Mouse (Mus musculus) midbrain, embryonic 12.5 days (tissue): ENCODE data around the gene Usf1. TPM values are rescaled to one million over a fixed set of nuclear protein-coding genes. Genes with fewer than 3 reads are reported as not detected.

Experiments
- ATAC-seq: fragments of 200-750 bp; cut with Nextera tagmentation; 2 replicates; pipeline ENCODE4 v1.8.0; 2017; ENCODE audit warnings: low read depth, moderate TSS enrichment, moderate library complexity; ENCODE audit not compliant: low FRiP score
- H3K27ac ChIP-seq: fragments of 300-500 bp; sonication (generic); replicated peaks from 2 replicates; pipeline ENCODE4 v1.5.1; 2016; ENCODE audit warnings: mild to moderate bottlenecking
- H3K27me3 ChIP-seq: fragments of 300-500 bp; sonication (generic); 2 replicates; pipeline ENCODE4 v1.6.1; 2016; ENCODE audit warnings: mild to moderate bottlenecking
- H3K36me3 ChIP-seq: fragments of 300-500 bp; sonication (generic); 2 replicates; pipeline ENCODE4 v1.6.1; 2016
- H3K4me1 ChIP-seq: fragments of 300-500 bp; sonication (generic); 2 replicates; pipeline ENCODE4 v1.6.1; 2016
- H3K4me2 ChIP-seq: fragments of 300-500 bp; sonication (generic); replicated peaks from 2 replicates; pipeline ENCODE4 v1.6.1; 2016; ENCODE audit warnings: mild to moderate bottlenecking, moderate library complexity
- H3K4me3 ChIP-seq: fragments of 300-500 bp; sonication (generic); 2 replicates; pipeline ENCODE4 v1.5.1; 2016; ENCODE audit warnings: mild to moderate bottlenecking
- H3K9ac ChIP-seq: fragments of 300-500 bp; sonication (generic); replicated peaks from 2 replicates; pipeline ENCODE4 v1.6.1; 2016; ENCODE audit warnings: mild to moderate bottlenecking, moderate library complexity
- H3K9me3 ChIP-seq: fragments of 300-500 bp; sonication (generic); 2 replicates; pipeline ENCODE4 v1.6.1; 2016; ENCODE audit warnings: mild to moderate bottlenecking
- WGBS: fragments of 180-500 bp; shearing (Covaris S2); methylation state at CpG from one replicate; pipeline ENCODE4 v1.1.7; 2016; 5-methylcytosine and 5-hydroxymethylcytosine counted together
- polyA plus RNA-seq: library from polyadenylated mRNA; unstranded; fragments of >200 nt; fragmentation: Nextera tagmentation; extraction: Ambion mirVana; gene quantifications from 2 replicates; pipeline ENCODE4 v1.2.1, GENCODE M21; 2016

Usf1 gene
- polyA plus RNA-seq, 1 experiment from 2014 or later, result 175 TPM

DNA sequence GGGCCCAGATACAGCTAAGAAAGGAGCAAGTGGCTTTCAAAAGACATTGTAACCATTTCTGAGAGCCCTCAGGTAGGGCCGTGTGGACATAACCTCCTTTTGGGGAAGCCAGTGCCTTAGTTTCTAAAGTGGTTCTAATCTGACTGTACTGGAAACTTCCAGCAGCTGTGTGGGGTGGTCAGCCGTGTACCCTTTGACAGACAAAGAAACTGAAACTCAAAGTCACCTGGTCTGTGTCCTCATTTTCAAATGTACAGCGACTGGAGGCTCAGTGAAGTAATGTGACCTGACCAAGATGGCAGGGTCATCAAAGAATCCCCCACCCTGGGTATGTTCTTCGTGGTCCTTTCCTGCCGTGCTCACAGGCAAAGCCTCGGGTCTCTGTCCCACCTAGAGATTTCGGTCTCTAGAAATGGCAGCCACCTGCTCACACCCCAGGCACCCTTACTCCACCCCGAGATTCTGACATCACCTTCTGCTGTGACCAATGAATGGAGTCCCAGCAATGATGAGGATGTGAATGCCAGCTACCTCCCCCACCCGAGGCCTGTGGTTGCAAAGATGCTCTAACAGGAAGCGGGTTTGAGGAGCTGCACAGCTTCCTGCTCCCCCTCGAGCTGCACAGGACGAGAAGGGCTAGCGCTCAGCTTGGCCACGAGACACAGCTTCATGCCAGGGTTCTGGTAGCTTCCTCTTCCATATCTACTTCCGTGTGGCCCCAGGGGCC lies 22.6 kb upstream of the Usf1 start, which contains the start of gene Arhgap30:
Gene Arhgap30 (plus strand): TSS at position 579 of the 727 bp plus-strand sequence.
- no peaks in the 10 kb centered on the region for H3K36me3 ChIP-seq
- H3K27me3 ChIP-seq, result peaks cover 7% of the 10 kb centered on the region; the same call in 1 of the 2 replicates
- H3K27ac ChIP-seq, result no peak within 1 kb of the TSS
- no peak within 1 kb of the TSS for H3K9ac ChIP-seq
- no peaks in the 10 kb centered on the region for H3K9me3 ChIP-seq
- H3K4me1 ChIP-seq, result no peaks in the 10 kb centered on the region
- H3K4me3 ChIP-seq, result no peak within 1 kb of the TSS
- no peak for ATAC-seq
- H3K4me2 ChIP-seq, result no peak within 1 kb of the TSS
- WGBS, result 87% methylated on average over 15 of the region's 15 CpGs

DNA sequence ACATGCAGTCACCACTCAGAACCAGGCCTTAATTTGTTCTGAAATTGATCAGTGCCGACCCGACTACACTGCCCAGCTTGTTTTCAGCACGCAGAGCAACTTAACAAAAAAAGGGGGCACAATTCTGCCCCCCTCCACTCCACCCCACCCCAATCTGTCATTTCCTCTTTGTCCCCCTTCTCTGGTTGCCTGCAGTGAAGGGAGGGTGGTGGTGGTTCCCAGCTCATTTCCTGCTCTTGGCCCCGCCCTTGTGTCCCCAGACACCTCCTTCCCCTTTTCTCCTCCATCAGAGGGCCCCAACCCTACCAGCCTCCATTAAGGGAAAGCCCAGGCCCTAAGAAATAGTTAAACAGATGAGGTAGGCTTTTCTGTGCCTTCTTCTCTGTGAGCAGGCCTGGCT lies 21.0 kb upstream of the Usf1 start:
- WGBS, result 87% methylated on average over 3 of the region's 4 CpGs
- no peak overlapping the region for H3K4me3 ChIP-seq
- ATAC-seq, result no peak
- no peaks in the 10 kb centered on the region for H3K9me3 ChIP-seq
- H3K9ac ChIP-seq, result no peak overlapping the region
- no peaks in the 10 kb centered on the region for H3K4me1 ChIP-seq
- no peak overlapping the region for H3K27ac ChIP-seq
- no peak overlapping the region for H3K4me2 ChIP-seq
- no peaks in the 10 kb centered on the region for H3K36me3 ChIP-seq
- 0 out of 2 replicates have a peak, but pooled peaks cover 8% of the 10 kb centered on the region for H3K27me3 ChIP-seq

DNA sequence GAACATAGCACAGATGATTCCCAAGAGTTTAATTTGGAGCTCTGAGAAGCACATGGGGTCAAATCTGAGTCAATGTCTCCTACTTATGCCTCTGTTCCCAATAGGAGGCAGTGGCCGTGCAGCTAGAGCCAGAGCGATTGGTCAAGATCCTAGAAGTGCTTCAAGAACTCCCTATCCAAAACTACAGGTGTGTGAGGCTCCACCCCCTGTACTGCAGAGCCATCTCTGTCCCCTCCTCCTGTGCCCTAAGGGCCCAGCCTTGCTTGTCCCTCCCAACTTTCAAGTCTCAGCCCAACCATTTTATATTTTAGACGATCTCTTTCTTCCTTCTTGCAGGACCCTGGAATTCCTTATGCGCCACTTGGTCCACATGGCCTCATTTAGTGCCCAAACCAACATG lies 9.3 kb upstream of the Usf1 start:
- Histone ChIP-seq H3K4me2 (no peak overlapping the region), H3K9me3 (no peaks in the 10 kb centered on the region), H3K36me3 (no peaks in the 10 kb centered on the region), H3K27ac (no peak overlapping the region), H3K4me3 (no peak overlapping the region), H3K27me3 (peaks cover 13% of the 10 kb centered on the region; the same call in 1 of the 2 replicates), H3K9ac (no peak overlapping the region), H3K4me1 (no peaks in the 10 kb centered on the region)
- no peak for ATAC-seq
- 89% methylated on average over 4 of the region's 4 CpGs for whole genome bisulfite sequencing

- Histone ChIP-seq H3K4me1 (no peaks in the 10 kb centered on the region), H3K4me3 (no peak overlapping the region), H3K9ac (no peak overlapping the region), H3K36me3 (no peaks in the 10 kb centered on the region), H3K27ac (no peak overlapping the region), H3K27me3 (peaks cover 18% of the 10 kb centered on the region), H3K4me2 (no peak overlapping the region), H3K9me3 (no peaks in the 10 kb centered on the region)
- no peak for ATAC-seq
- WGBS, result 90% methylated on average over 5 of the region's 9 CpGs
Observed at GRCm38 (mm10) chr1:171402991-171403390, 8.1 kb upstream of the Usf1 start.

- H3K4me3 ChIP-seq, result no peak overlapping the region
- WGBS, result 77% methylated on average over 5 of the region's 5 CpGs
- no peaks in the 10 kb centered on the region for H3K4me1 ChIP-seq
- no peaks in the 10 kb centered on the region for H3K9me3 ChIP-seq
- no peak for ATAC-seq
- no peak overlapping the region for H3K4me2 ChIP-seq
- H3K27ac ChIP-seq, result no peak overlapping the region
- peaks cover 26% of the 10 kb centered on the region for H3K27me3 ChIP-seq
- H3K36me3 ChIP-seq, result no peaks in the 10 kb centered on the region
- no peak overlapping the region for H3K9ac ChIP-seq
Observed at GRCm38 (mm10) chr1:171407263-171407662, 3.9 kb upstream of the Usf1 start.

- ATAC-seq, result no peak
- Histone ChIP-seq H3K9me3 (no peaks in the 10 kb centered on the region), H3K27me3 (peaks cover 26% of the 10 kb centered on the region), H3K27ac (no peak overlapping the region), H3K4me3 (no peak overlapping the region), H3K9ac (no peak overlapping the region), H3K36me3 (peaks cover 6% of the 10 kb centered on the region; the same call in 1 of the 2 replicates), H3K4me2 (no peak overlapping the region), H3K4me1 (peaks cover 21% of the 10 kb centered on the region)
- WGBS, result 73% methylated on average over 1 of the region's 1 CpGs
Observed at GRCm38 (mm10) chr1:171410231-171410630, 882 bp upstream of the Usf1 start.

DNA sequence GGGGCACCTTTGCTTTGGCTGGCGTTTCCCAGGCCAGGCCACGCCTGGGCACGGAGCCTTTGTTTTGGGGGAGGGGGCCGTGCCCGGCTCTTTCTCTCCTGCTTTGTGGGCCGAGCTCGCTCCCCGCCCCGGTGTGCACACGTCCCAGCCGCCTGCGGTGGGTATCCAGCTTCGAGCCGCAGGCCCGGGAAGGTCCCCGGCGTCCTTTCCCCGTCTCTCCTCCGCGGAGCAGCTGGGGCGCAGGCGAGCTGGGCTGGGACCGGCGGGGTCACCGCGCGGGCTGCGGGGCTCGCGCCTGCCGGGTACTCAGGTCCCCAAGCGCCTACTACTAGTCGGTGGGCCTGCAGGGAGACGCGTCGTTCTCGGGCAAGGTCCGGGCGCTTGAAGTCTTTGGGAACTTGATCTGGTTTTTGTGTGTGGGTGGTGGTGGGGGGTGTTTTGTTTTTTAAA lies 404 bp downstream of the Usf1 start:
- peak; percentile 81 for ATAC-seq
- H3K4me3 ChIP-seq, result peak overlapping the region; percentile 97
- H3K36me3 ChIP-seq, result peaks cover 19% of the 10 kb centered on the region
- WGBS, result under 1% methylated on average over 37 of the region's 39 CpGs
- H3K9ac ChIP-seq, result peak overlapping the region; percentile 98
- H3K4me1 ChIP-seq, result peaks cover 21% of the 10 kb centered on the region
- H3K27ac ChIP-seq, result peak overlapping the region; percentile 91
- no peaks in the 10 kb centered on the region for H3K9me3 ChIP-seq
- peaks cover 23% of the 10 kb centered on the region for H3K27me3 ChIP-seq
- H3K4me2 ChIP-seq, result peak overlapping the region; percentile 59

DNA sequence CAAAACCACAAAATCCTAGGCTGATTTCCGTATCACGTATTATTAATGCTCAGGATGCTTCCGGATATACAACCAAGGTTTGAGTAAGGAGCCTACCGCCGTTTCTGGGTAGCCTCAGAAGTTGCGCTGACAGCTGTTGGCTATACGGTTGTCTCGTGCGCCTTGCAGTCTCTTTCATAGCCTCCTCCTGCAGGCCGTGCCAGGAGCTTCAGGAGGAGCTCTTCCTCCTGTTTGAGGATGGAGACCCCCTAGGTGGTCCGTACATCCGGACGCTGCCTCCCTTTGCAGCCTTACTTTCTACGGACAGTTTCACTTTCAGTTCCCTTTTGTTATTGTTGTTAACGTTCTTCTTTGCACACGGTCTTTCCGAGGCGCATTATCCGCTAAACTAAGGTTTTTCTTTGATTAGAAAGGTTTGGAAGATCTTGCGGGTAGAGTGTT lies 908 bp downstream of the Usf1 start:
- peak overlapping the region; percentile 97 for H3K4me3 ChIP-seq
- peak overlapping the region; percentile 59 for H3K4me2 ChIP-seq
- no peaks in the 10 kb centered on the region for H3K9me3 ChIP-seq
- peak overlapping the region; percentile 91 for H3K27ac ChIP-seq
- ATAC-seq, result peak; percentile 61
- WGBS, result 1% methylated on average over 20 of the region's 20 CpGs
- H3K27me3 ChIP-seq, result peaks cover 21% of the 10 kb centered on the region
- H3K36me3 ChIP-seq, result peaks cover 24% of the 10 kb centered on the region
- peaks cover 21% of the 10 kb centered on the region for H3K4me1 ChIP-seq
- H3K9ac ChIP-seq, result peak overlapping the region; percentile 98

- no peaks in the 10 kb centered on the region for H3K9me3 ChIP-seq
- peaks cover 28% of the 10 kb centered on the region for H3K36me3 ChIP-seq
- H3K4me3 ChIP-seq, result peak overlapping the region; percentile 97
- peak overlapping the region; percentile 91 for H3K27ac ChIP-seq
- H3K4me2 ChIP-seq, result peak overlapping the region; percentile 59
- peak overlapping the region; percentile 98 for H3K9ac ChIP-seq
- peaks cover 19% of the 10 kb centered on the region for H3K27me3 ChIP-seq
- WGBS, result 39% methylated on average over 3 of the region's 3 CpGs
- peaks cover 21% of the 10 kb centered on the region for H3K4me1 ChIP-seq
- ATAC-seq, result peak; percentile 23; the same call in 1 of the 2 replicates
Observed at GRCm38 (mm10) chr1:171412446-171412845, 1.3 kb downstream of the Usf1 start.

GRCm38 (mm10) chr1:171413608-171414007 lies 2.5 kb downstream of the Usf1 start:
- Histone ChIP-seq H3K9me3 (no peaks in the 10 kb centered on the region), H3K9ac (no peak overlapping the region), H3K27ac (no peak overlapping the region), H3K27me3 (peaks cover 7% of the 10 kb centered on the region), H3K36me3 (peaks cover 38% of the 10 kb centered on the region), H3K4me2 (peak overlapping the region; percentile 59; the same call in 1 of the 2 replicates), H3K4me1 (peaks cover 21% of the 10 kb centered on the region), H3K4me3 (no peak overlapping the region)
- no peak for ATAC-seq
- WGBS, result 79% methylated on average over 8 of the region's 8 CpGs

GRCm38 (mm10) chr1:171418660-171419059 lies 7.5 kb downstream of the Usf1 start, which contains the start of gene Tstd1:
Gene Tstd1 (plus strand): TSS chr1:171418872.
- no peak; the same call in 1 of the 2 replicates for ATAC-seq
- Histone ChIP-seq H3K4me3 (no peak within 1 kb of the TSS), H3K4me2 (no peak within 1 kb of the TSS), H3K27ac (peak within 1 kb of the TSS; percentile 67), H3K9ac (no peak within 1 kb of the TSS), H3K4me1 (peaks cover 8% of the 10 kb centered on the region), H3K27me3 (no peaks in the 10 kb centered on the region), H3K36me3 (peaks cover 59% of the 10 kb centered on the region), H3K9me3 (no peaks in the 10 kb centered on the region)
- WGBS, result 88% methylated on average over 5 of the region's 5 CpGs

DNA sequence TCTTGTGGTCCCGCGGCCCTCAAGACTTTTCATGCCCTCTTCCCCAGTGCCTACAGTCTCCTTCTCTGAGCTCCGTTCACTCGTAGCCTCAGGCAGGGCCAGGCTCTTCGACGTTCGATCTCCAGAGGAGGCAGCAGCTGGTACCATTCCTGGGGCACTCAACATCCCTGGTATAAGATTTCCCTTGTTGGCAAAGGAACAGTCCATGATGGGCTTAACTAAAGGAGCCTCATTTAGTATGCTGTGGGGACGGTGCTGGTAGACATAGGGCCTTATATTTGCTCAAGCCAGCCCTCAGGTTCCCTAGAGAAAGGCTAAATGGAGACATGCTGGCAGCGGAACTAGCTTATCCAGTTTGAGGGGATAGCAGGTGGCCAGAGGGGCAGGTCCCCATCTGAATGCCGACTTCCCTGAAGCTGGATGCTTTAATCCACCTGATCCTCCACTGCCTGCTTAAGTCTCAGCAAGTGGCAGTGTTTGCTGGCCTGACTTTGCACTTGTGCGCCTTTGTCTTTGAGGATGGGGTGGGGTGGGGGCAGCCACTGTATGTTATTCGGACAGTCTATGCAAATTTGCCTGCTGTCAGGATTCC lies 8.3 kb downstream of the Usf1 start:
- no peak overlapping the region for H3K9ac ChIP-seq
- ATAC-seq, result peak; percentile 72
- peak overlapping the region; percentile 67 for H3K27ac ChIP-seq

More for the DNA sequence above, 8.3 kb downstream of the Usf1 start:
- Histone ChIP-seq H3K4me2 (no peak overlapping the region), H3K27me3 (no peaks in the 10 kb centered on the region), H3K36me3 (peaks cover 55% of the 10 kb centered on the region), H3K4me3 (no peak overlapping the region), H3K9me3 (no peaks in the 10 kb centered on the region), H3K4me1 (peaks cover 1% of the 10 kb centered on the region; the same call in 1 of the 2 replicates)
- WGBS, result 43% methylated on average over 12 of the region's 12 CpGs
